Mouse (Mus musculus): Measurements from ENCODE around the gene Zcchc24. TPM values are rescaled to one million over a fixed set of nuclear protein-coding genes. Genes with fewer than 3 reads are reported as not detected.

Gene Zcchc24
- total RNA-seq, 2 experiments from 2014 or later, result 45.7 to 51.3 TPM

DNA sequence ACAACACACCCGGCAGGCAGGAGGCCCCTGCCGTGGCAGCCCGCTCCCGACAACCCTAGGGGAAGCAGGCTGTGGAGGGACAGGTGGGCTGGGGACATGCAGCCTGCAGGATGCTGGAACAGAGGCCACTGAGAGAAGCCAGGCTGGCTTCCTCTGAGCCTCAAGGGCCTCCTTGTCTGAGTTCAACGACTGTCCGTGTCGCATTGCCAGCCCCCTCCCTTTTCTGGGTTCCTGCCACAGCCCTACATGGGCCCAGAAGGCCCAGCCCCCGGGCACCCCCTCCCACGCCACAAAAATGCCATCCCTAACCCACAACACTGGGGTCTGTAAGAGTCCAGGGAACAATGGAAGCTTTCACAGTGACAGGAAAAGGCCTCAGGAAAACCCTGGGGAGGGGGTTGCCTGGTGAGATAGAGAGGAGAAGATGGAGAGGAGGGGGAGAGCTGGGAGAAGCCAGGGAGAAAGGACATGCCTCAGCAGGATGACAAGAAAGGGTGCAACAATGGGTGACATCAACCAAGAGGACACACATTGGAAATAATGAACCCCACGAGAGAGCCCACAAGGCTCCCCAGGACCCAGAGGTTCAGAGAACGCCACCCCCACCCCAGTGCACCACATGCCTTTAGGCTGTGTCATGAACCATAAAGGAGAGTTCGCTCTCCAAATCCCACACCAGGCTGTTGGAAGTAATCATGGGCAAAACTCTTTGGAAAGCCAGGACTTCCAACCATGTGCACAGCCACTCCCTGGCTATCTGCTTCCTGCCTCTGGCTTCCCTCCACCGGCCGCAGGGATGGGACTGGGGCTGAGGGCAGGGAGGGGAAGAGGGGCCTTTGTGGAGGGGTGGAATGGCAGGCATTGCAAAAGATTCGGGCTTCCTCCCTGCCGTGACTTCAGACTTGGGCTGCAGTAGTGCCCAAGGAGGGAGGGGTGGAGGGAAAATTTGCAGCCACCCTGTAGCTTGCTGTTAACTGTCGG is 33.8 kb downstream of the Zcchc24 start:
- intact Hi-C loops (cut with DNase I), result no loop called here
- peak in 1 of 2 experiments; percentile 55 for DNase-seq (ENCODE audit: low spot score in 2 of 2)

GRCm38 (mm10) chr14:25727149-25727510 is 41.7 kb downstream of the Zcchc24 start:
- no peak for DNase-seq (ENCODE audit: low spot score in 2 of 2)
- intact Hi-C loops (cut with DNase I), result no loop called here

DNA sequence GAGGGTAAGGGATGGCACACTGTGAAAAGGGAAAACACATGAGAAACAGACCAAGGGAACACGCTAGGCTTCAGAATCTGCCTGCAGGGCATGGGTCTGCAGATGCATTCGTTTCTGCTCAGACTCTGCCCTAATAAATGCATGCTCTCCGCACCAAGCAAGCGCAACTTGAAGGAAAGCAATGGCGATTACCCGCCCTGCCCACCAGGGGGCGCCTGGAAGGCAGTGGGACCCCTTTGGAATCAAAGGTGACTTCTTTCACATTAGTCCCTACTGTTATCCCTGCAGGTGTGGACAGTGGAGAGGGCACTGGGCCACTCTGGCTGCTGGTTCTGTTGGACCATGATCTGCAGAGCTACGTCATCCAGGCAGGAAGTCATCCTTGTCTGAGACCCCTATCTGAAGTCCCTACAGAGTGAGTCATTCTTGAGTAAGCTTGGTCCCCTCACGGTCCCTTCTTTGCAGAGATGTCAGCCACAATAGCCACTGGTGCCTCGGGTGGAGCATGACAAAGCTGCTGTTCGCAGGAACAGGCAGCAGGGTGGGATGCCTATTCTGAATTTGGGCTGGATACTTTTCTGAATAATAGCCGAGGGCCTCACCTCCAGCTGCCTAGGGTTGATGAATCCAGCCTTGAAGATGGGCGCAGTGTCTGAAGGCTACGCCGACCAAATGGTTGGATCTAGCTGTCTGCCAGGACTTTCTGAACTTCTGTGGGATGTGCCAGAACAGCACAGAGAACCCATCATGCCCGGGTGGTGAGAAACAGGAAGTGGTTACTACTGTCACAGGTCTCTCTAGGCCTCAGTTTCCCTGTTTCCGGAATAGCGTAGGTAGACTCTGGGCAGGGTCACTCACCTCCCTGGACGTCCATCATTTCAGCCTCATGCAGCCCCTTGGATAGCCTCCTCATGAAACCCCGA is 42.4 kb downstream of the Zcchc24 start:
- no peak for DNase-seq (ENCODE audit: low spot score in 2 of 2)

GRCm38 (mm10) chr14:25725690-25726089 is 43.1 kb downstream of the Zcchc24 start:
- intact Hi-C loops (cut with DNase I), result no loop called here
- DNase-seq (ENCODE audit: low spot score in 2 of 2), result no peak

More for the DNA sequence above, 42.4 kb downstream of the Zcchc24 start:
- intact Hi-C loops (cut with DNase I), result no loop called here

DNA sequence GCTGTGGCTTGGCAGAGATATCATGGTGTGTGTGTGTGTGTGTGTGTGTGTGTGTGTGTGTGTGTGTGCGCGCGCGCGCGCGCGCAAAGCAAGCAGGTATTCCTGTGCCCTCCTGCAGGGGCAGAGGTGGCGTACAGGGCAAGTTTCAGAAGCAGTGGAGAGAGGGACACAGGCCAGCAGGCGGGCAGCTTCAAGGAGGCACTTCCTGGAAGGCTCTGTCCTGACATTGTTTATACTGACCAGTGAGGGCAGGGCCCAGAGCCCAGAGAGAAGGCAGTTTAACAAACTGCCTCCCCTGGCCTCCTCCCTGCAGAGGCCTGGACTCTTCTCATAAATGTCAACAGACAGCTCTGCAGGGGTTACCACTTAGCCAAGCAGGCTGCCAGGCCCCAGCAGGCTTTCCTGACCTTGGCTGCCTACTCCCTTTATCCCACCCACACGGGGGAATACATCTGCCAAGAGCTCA is 43.8 kb downstream of the Zcchc24 start:
- peak in 1 of 2 experiments; percentile 41 for DNase-seq (ENCODE audit: low spot score in 2 of 2)
- intact Hi-C loops (cut with DNase I), result no loop called here

DNA sequence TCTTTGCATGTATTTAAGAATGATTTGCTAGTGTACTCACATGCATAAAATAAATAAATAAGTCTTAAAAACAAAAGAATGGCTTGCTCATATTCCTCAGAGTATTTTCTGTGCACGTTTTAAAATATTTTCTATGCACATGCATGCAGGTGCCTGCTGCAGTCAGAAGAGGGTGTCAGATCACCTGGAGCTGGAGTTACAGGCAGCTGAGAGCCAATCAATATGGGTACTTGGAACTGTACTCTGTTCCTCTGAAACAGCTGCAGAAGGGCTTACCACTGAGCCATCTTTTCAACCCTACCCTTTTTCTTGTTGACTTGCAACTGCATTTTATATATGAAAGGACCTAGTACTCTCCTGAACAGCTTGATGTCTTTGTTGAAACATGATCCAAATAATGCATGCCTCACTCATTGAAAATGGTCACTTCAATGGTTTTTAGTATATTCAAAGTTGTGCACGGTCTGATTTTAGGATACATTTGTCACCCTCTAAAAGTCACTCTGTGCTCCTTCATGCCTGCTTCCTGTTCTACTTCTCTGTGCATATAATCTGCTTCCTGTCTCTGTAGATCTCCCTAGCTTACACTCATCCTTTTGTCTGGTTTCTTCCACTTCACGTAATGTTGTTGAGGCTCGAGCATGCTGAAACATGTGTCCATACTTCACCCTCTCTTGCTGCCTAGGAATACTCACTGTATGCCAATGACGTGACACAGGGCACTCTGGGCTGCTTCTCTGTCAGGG is 47.7 kb downstream of the Zcchc24 start:
- DNase-seq (ENCODE audit: low spot score in 2 of 2), result no peak
- intact Hi-C loops (cut with DNase I), result no loop called here

GRCm38 (mm10) chr14:25719371-25719770 is 49.5 kb downstream of the Zcchc24 start:
- no peak for DNase-seq (ENCODE audit: low spot score in 2 of 2)
- intact Hi-C loops (cut with DNase I), result loop anchor here (5.0 kb wide), 1 partner anchor 48 kb away; the partner anchor contains the start of gene Zcchc24

- intact Hi-C loops (cut with DNase I), result loop anchor here (5.0 kb wide), 1 partner anchor 49 kb away; the partner anchor contains the start of gene Zcchc24
- DNase-seq (ENCODE audit: low spot score in 2 of 2), result no peak
Observed at GRCm38 (mm10) chr14:25718471-25718870, 50.4 kb downstream of the Zcchc24 start.

GRCm38 (mm10) chr14:25717718-25718117 is 51.1 kb downstream of the Zcchc24 start:
- intact Hi-C loops (cut with DNase I), result loop anchor here (5.0 kb wide), 1 partner anchor 50 kb away; the partner anchor contains the start of gene Zcchc24
- DNase-seq (ENCODE audit: low spot score in 2 of 2), result no peak

GRCm38 (mm10) chr14:25716528-25716927 is 52.3 kb downstream of the Zcchc24 start:
- no peak for DNase-seq (ENCODE audit: low spot score in 2 of 2)
- intact Hi-C loops (cut with DNase I), result loop anchor here (5.0 kb wide), 1 partner anchor 51 kb away; the partner anchor contains the start of gene Zcchc24

GRCm38 (mm10) chr14:25713443-25713842 is 55.4 kb downstream of the Zcchc24 start:
- peak in 1 of 2 experiments; percentile 60 for DNase-seq (ENCODE audit: low spot score in 2 of 2)
- intact Hi-C loops (cut with DNase I), result no loop called here

DNA sequence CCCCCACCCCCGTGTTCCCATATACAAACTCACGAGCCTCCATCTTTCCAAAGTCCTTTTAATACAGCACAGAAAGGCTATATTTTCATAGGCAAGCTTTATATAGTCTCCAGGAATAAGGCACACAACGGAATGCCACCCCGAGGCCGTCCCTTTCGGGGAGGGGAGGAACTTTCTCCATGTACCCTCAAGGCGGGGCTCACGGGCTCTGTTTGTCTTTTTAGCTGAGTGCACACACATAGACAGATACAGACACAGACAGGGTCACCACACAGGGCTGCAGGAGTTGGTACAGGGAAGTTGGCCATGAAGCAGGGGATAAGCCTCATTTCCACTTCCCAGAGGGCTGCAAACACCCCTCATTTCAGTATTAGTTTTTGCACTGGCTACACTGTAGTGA is 57.2 kb downstream of the Zcchc24 start:
- intact Hi-C loops (cut with DNase I), result no loop called here
- no peak for DNase-seq (ENCODE audit: low spot score in 2 of 2)

DNA sequence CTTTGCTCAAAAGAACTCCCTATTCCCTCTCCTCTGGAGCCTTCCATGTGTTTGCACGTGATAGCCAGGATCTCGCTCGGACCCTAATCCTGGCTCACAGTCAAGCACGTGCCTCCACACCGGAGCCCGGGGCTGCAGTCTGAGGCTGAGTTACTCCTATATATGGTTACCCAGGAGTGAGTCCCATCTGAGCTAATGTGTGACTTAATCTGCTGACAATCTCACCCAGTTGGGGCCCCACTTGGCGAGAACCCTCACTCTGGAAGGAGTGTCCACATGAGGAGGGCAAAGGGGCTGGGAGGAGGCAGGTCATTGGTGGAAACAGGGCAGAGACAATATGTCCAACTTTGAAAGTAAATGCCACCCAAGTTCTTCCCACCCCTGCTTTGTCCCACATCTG is 57.7 kb downstream of the Zcchc24 start:
- DNase-seq (ENCODE audit: low spot score in 2 of 2), result no peak
- intact Hi-C loops (cut with DNase I), result no loop called here

DNA sequence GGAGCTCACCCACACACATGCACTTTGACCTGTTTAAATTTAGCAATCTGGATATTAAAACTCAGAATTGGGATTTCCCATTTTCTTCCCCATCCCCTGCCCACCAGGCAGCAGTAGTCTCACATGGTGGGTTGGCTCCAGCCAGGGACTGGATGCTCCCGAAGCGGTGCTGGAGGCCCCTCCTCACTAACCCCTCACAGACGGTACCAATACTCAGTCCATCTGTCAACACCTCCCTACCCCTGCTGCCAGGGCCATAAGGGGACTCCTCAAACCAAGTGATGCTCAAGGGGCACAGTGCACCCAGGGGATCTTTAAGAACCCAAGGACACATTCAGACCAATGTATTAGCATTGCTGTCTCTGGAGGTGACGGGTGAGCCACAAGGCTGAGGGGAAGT is 58.2 kb downstream of the Zcchc24 start:
- intact Hi-C loops (cut with DNase I), result no loop called here
- no peak for DNase-seq (ENCODE audit: low spot score in 2 of 2)

DNA sequence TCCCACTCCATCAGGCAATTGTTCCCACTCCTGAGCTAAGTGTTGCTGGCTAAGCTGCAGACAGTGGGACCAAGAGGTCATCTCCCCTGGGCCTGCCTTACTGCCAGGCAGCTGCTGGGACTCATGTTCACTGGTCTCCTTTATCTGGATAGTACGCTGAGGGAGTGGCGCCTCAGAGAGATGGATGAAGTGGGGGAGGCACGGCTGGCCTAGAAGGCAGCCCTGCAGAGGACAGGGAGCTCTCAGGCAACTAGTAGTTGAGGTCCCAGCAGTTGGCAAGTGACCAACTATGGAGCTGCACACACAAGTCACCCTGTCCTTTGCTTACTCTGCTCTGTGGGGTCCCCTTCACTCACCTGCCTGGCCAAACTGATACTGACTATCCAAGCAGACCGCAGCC is 58.8 kb downstream of the Zcchc24 start:
- DNase-seq (ENCODE audit: low spot score in 2 of 2), result no peak
- intact Hi-C loops (cut with DNase I), result no loop called here

DNA sequence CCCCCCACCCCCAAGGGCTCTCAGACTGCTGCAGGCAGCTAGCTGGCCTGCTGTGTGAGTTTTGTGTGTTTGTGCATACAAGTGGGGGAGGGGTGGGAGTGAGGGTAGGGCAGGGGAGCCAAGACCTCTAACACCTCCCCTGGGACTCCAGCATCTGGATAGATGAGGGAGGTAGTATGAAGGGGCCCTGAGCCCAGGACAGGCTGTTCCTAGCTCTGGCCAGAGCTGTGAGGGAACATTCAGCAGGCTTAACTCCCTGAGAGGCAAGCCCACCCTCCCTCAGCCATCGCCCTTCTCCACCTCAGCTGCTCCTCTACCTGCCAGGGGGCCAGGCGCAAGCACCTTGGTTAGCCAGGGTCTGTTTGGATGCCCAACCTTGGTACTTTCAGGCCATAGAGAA is 59.9 kb downstream of the Zcchc24 start:
- intact Hi-C loops (cut with DNase I), result no loop called here

DNA sequence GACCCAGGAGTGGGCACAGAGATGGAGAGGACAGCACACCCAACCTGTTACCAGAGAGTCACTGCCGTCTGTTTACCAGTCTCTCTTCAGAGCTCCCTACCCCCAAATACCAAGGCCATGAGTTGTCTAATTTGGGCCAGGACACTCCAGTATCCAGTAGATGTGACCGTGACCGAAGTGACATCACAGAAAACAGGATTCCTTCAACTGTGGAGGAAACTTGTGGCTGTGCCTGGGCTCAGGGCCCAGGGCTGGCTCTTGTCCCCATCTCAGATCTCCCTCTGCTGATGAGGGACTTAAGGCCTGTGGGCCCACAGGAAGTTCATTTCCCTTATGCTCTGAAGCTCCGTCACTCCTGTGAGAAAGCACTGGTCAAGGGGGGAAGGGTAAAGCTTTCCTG is 60.4 kb downstream of the Zcchc24 start:
- no peak for DNase-seq (ENCODE audit: low spot score in 2 of 2)
- intact Hi-C loops (cut with DNase I), result no loop called here

More for the DNA sequence above, 59.9 kb downstream of the Zcchc24 start:
- no peak for DNase-seq (ENCODE audit: low spot score in 2 of 2)

DNA sequence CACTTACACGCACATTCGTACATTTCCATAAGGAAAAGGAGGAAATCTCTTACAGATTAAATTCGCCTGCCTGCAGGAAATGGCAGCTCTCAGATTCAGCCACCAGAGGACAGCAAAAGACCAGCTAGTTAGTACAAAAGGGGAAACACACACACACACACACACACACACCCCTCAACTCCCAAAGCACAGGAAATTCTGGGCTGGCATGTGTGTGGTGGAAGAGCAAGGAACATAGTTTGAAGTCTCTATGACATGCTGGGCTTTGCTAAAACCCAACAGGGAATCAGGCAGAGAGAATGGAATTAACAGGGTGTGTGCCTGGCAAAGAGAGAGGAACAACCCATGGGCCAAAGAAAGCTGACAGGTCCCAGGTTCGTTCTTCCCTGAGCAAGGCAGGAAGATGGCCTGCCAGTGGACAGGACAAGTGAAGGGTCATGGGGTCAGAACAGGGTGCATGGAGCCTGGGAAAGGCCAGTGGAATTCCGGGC is 61.1 kb downstream of the Zcchc24 start:
- DNase-seq (ENCODE audit: low spot score in 2 of 2), result peak; percentile 66 to 79
- intact Hi-C loops (cut with DNase I), result loop anchor here (2.0 kb wide), 1 partner anchor 93 kb away; no protein-coding TSS in a partner anchor

GRCm38 (mm10) chr14:25701986-25702385 is 66.9 kb downstream of the Zcchc24 start:
- DNase-seq (ENCODE audit: low spot score in 2 of 2), result peak in 1 of 2 experiments; percentile 61

More at GRCm38 (mm10) chr14:25701986-25702385, 66.9 kb downstream of the Zcchc24 start:
- intact Hi-C loops (cut with DNase I), result loop anchor here (5.0 kb wide), 2 partner anchors 115 to 1205 kb away; no protein-coding TSS in a partner anchor

Measured in left cerebral cortex, postnatal 25 days (tissue).